Mouse (Mus musculus) embryonic facial prominence, embryonic 14.5 days (tissue): ENCODE data around the gene Coq6. TPM values are rescaled to one million over a fixed set of nuclear protein-coding genes. Genes with fewer than 3 reads are reported as not detected.

Experiments used
- ATAC-seq: fragments of 200-750 bp; cut with Nextera tagmentation; 2 replicates; pipeline ENCODE4 v1.8.0; 2017; ENCODE audit warnings: low read depth, moderate number of reproducible peaks, moderate TSS enrichment
- DNase-seq: peaks from one replicate; pipeline ENCODE4 v3.0.0-alpha.2; 2015; ENCODE audit warnings: low spot score
- H3K27ac ChIP-seq: fragments of 300-500 bp; sonication (generic); replicated peaks from 2 replicates; pipeline ENCODE4 v1.5.1; 2014; ENCODE audit warnings: low read depth, mild to moderate bottlenecking, low read length, moderate library complexity
- H3K27me3 ChIP-seq: fragments of 300-500 bp; sonication (generic); replicated peaks from 2 replicates; pipeline ENCODE4 v1.6.1; 2014; ENCODE audit warnings: low read length; ENCODE audit not compliant: control insufficient read depth, insufficient read depth
- H3K36me3 ChIP-seq: fragments of 300-500 bp; sonication (generic); 2 replicates; pipeline ENCODE4 v1.6.1; 2014; ENCODE audit warnings: low read length, mixed read lengths; ENCODE audit not compliant: control insufficient read depth, insufficient read depth
- H3K4me1 ChIP-seq: fragments of 300-500 bp; sonication (generic); 2 replicates; pipeline ENCODE4 v1.6.1; 2014; ENCODE audit warnings: antibody characterized with exemption, low read length; ENCODE audit not compliant: control insufficient read depth, insufficient read depth
- H3K4me2 ChIP-seq: fragments of 300-500 bp; sonication (generic); 2 replicates; pipeline ENCODE4 v1.6.1; 2014; ENCODE audit warnings: low read depth, mild to moderate bottlenecking, low read length, moderate library complexity, mixed read lengths
- H3K4me3 ChIP-seq: fragments of 300-500 bp; sonication (generic); 2 replicates; pipeline ENCODE4 v1.5.1; 2014; ENCODE audit warnings: low read depth, mild to moderate bottlenecking, low read length
- H3K9ac ChIP-seq: fragments of 300-500 bp; sonication (generic); 2 replicates; pipeline ENCODE4 v1.6.1; 2014; ENCODE audit warnings: low read depth, mild to moderate bottlenecking, low read length, moderate library complexity, mixed read lengths
- H3K9me3 ChIP-seq: fragments of 300-500 bp; sonication (generic); 2 replicates; pipeline ENCODE4 v1.6.1; 2016; ENCODE audit warnings: low read length; ENCODE audit not compliant: control insufficient read depth
- WGBS: fragments of 180-500 bp; shearing (Covaris S2); extraction: QIAGEN DNeasy Blood & Tissue Kit; methylation state at CpG from one replicate; pipeline ENCODE4 v1.1.7; 2014; 5-methylcytosine and 5-hydroxymethylcytosine counted together
- polyA plus RNA-seq: library from polyadenylated mRNA; unstranded; fragments of >200 nt; fragmentation: Nextera tagmentation; extraction: Ambion mirVana; gene quantifications from 2 replicates; pipeline ENCODE4 v1.2.1, GENCODE M21; 2014

Coq6 gene
- polyA plus RNA-seq, 1 experiment from 2014 or later, result 34.0 TPM

DNA sequence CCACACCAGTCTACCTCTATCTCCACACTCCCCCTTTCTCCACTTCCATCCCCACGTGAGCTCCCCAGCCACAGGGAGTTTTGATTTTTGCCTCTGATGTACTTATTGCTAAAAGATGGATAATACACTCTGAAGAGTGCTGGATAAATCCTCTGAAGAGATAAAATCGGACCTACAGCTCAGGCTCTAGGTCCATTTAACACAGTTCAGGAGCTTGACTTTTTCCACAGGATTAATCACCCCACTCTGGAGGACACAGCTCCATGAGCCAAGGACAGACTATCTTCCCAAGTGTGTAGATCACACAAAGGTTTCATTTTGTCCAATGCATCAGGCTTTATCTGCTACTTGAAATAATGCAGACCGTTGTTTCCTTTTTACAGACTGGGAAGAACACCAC, 38.6 kb downstream of the Coq6 start:
- DNase-seq, result no peak
- H3K27me3 ChIP-seq, result no peaks in the 10 kb centered on the region
- H3K36me3 ChIP-seq, result no peaks in the 10 kb centered on the region
- H3K9me3 ChIP-seq, result no peaks in the 10 kb centered on the region
- H3K4me1 ChIP-seq, result no peaks in the 10 kb centered on the region
- H3K4me3 ChIP-seq, result no peak overlapping the region
- H3K27ac ChIP-seq, result no peak overlapping the region
- no peak overlapping the region for H3K4me2 ChIP-seq
- no peak for ATAC-seq
- H3K9ac ChIP-seq, result no peak overlapping the region
- 77% methylated on average over 3 of the region's 3 CpGs for WGBS

DNA sequence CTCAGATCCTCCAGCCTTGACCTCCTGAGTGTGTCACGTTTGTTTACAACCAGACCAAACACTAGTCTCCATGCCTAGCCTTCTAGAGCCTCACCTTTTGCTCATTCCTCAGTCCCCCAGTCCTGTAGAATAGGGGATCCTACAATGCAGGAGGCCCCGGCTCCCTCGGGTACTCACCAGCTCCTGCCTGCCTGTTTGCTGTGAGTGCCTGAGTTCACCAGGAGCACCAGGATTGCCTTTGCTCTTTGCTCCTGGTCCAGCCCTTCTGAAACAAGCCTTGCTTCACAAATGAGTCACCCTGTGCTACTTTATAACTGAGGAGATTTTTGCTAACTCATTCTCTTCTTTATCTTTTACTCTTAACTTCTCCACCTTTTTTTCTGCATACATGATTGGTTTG, 39.2 kb downstream of the Coq6 start:
- Histone ChIP-seq H3K36me3 (no peaks in the 10 kb centered on the region), H3K27ac (no peak overlapping the region), H3K4me3 (no peak overlapping the region), H3K27me3 (no peaks in the 10 kb centered on the region), H3K9me3 (no peaks in the 10 kb centered on the region), H3K4me1 (no peaks in the 10 kb centered on the region), H3K4me2 (no peak overlapping the region), H3K9ac (no peak overlapping the region)
- ATAC-seq, result no peak
- DNase-seq, result no peak
- 80% methylated on average over 3 of the region's 3 CpGs for WGBS

DNA sequence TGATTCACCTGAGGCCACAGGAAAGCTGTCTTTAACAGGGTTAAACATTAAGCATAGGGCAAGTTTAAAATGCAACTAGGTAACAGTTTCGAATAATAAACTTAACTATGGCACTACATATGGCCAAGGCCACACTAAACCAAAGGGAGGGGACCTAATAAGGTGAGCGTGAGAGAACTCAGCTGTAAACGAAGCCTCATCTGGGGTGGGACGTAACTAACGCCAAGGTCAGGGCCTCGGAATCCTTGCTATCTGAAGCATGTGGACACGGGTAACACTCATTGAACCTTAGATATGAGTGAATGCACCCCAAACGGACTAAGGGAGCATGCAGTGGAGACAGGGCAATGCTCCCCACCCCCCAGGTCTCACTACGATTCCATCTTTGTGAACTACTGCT, 41.5 kb downstream of the Coq6 start:
- no peak for ATAC-seq
- H3K4me3 ChIP-seq, result no peak overlapping the region
- H3K9me3 ChIP-seq, result no peaks in the 10 kb centered on the region
- no peak for DNase-seq
- no peak overlapping the region for H3K27ac ChIP-seq
- H3K36me3 ChIP-seq, result no peaks in the 10 kb centered on the region
- H3K4me2 ChIP-seq, result no peak overlapping the region
- H3K27me3 ChIP-seq, result no peaks in the 10 kb centered on the region
- WGBS, result 72% methylated on average over 9 of the region's 9 CpGs
- no peak overlapping the region for H3K9ac ChIP-seq
- H3K4me1 ChIP-seq, result no peaks in the 10 kb centered on the region

- H3K9me3 ChIP-seq, result no peaks in the 10 kb centered on the region
- no peaks in the 10 kb centered on the region for H3K36me3 ChIP-seq
- H3K9ac ChIP-seq, result no peak overlapping the region
- ATAC-seq, result no peak
- no peak overlapping the region for H3K27ac ChIP-seq
- DNase-seq, result peak; percentile 19
- peaks cover 3% of the 10 kb centered on the region; the same call in 1 of the 2 replicates for H3K4me1 ChIP-seq
- no peak overlapping the region for H3K4me3 ChIP-seq
- H3K27me3 ChIP-seq, result no peaks in the 10 kb centered on the region
- 84% methylated on average over 6 of the region's 6 CpGs for WGBS
- no peak overlapping the region for H3K4me2 ChIP-seq
These were observed 43.1 kb downstream of the Coq6 start for GRCm38 (mm10) chr12:84404541-84404940.

- no peak for DNase-seq
- H3K4me1 ChIP-seq, result peaks cover 3% of the 10 kb centered on the region; the same call in 1 of the 2 replicates
- no peak overlapping the region for H3K4me2 ChIP-seq
- H3K9ac ChIP-seq, result no peak overlapping the region
- WGBS, result 62% methylated on average over 4 of the region's 4 CpGs
- H3K9me3 ChIP-seq, result no peaks in the 10 kb centered on the region
- ATAC-seq, result no peak
- H3K27me3 ChIP-seq, result no peaks in the 10 kb centered on the region
- H3K27ac ChIP-seq, result no peak overlapping the region
- no peaks in the 10 kb centered on the region for H3K36me3 ChIP-seq
- no peak overlapping the region for H3K4me3 ChIP-seq
These were observed 45.8 kb downstream of the Coq6 start for GRCm38 (mm10) chr12:84407259-84407658.

DNA sequence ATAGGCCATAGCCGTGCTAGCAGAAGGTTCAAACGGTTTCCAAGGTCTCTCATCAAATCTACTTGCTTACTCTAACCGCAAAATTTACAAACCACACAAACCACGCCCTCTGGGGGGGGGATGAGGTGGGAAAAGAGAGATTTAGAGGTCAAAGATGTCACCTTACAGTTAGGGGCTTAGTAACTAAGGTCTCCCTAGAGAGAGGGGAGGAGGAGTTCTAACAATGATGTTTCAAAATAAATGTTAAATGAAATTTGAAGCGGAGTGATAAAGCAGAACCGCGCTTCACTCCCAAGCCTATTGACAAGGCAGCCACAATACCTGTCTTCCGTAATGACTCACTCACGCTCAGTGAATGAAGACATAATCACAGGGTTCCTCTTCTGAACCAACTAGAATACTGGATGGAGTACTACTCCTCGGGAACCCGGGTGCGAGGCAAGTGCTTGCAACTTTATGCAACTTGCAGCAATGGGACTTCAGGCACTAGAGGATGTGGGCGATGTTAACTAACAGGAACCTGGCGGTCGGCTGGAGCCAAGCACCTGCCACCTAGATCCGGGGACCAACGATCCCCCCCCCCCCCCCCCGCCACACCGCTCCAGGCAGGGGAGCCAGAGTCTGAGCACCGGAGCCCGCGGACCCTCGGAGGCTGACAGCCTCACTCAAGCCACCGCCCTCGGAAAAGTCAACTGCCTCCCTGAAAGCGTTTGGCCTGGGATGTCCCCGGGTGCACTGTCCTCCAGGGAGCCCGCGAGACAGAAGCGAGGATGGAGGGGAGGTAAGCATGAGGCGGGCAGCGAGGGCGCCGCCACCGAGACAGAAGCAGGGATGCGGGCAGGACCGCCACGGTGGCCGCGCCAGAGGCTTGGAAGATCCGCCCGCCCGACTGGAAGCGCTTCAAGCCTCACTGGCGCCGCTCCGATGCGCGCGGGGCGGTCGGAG, 46.7 kb downstream of the Coq6 start:
- no peaks in the 10 kb centered on the region for H3K9me3 ChIP-seq
- peak overlapping the region; percentile 74 for H3K4me3 ChIP-seq
- no peaks in the 10 kb centered on the region for H3K27me3 ChIP-seq
- ATAC-seq, result peak; percentile 45
- 2% methylated on average over 24 of the region's 52 CpGs for WGBS
- H3K4me1 ChIP-seq, result peaks cover 3% of the 10 kb centered on the region; the same call in 1 of the 2 replicates
- H3K9ac ChIP-seq, result peak overlapping the region; percentile 87
- DNase-seq, result peak; percentile 41
- peak overlapping the region; percentile 83 for H3K27ac ChIP-seq
- H3K36me3 ChIP-seq, result no peaks in the 10 kb centered on the region
- H3K4me2 ChIP-seq, result peak overlapping the region; percentile 85

- no peaks in the 10 kb centered on the region for H3K36me3 ChIP-seq
- DNase-seq (peak; percentile 90), ATAC-seq (peak; percentile 93)
- peak within 1 kb of the TSS; percentile 74 for H3K4me3 ChIP-seq
- H3K4me1 ChIP-seq, result peaks cover 3% of the 10 kb centered on the region; the same call in 1 of the 2 replicates
- H3K27ac ChIP-seq, result peak within 1 kb of the TSS; percentile 83
- H3K9ac ChIP-seq, result peak within 1 kb of the TSS; percentile 87
- WGBS, result 2% methylated on average over 31 of the region's 63 CpGs
- no peaks in the 10 kb centered on the region for H3K9me3 ChIP-seq
- H3K27me3 ChIP-seq, result no peaks in the 10 kb centered on the region
- H3K4me2 ChIP-seq, result peak within 1 kb of the TSS; percentile 85
These were observed 47.5 kb downstream of the Coq6 start, which contains the start of the genes Entpd5 and Bbof1 for GRCm38 (mm10) chr12:84408819-84409507. Entpd5 (minus strand) TSS chr12:84409029. Bbof1 (plus strand) TSS chr12:84409071.

DNA sequence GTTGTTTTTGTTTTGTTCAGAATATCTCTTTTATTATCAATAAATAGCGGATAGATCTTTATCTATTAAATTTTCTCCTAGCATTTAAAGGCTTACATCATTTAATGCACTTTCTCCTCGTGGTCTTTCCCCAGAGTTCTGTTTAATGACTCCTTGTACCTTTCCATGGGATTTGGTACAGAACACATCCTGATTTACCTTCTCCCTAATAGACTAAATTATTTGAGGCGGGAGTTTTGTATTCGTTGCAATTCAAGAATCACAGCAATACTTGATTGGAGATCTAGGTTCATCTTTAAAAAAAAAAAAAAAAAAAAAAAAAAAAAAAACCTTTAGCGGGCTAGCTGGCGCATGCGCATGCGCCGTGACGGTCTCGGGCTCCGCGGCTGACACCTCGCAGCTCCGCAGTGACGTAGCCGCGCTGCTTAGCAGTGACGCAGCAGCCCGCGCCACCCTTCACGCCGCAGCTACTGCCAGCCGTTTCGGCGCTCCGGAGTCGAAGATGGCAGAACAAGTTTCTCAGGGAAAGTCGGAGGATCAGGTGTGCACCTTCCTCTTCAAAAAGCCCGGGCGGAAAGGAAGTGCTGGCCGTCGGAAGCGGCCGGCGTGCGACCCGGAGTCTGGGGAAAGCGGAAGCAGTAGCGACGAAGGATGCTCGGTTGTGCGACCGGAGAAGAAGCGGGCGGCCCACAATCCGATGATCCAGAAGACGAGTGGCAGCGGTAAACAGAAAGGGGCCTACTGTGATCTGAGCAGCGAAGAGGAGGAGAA, 55.6 kb downstream of the Coq6 start, which contains the start of gene Rnf113a2:
TSS of gene Rnf113a2 (plus strand) at position 363 of the 771 bp plus-strand sequence.
- peak; percentile 95 for ATAC-seq
- H3K4me1 ChIP-seq, result no peaks in the 10 kb centered on the region
- WGBS, result 3% methylated on average over 50 of the region's 50 CpGs

More for the DNA sequence above, 55.6 kb downstream of the Coq6 start, which contains the start of gene Rnf113a2:
- Histone ChIP-seq H3K27me3 (no peaks in the 10 kb centered on the region), H3K4me3 (peak within 1 kb of the TSS; percentile 57), H3K36me3 (0 out of 2 replicates have a peak, but pooled peaks cover 3% of the 10 kb centered on the region), H3K4me2 (peak within 1 kb of the TSS; percentile 77), H3K9me3 (peaks cover 12% of the 10 kb centered on the region), H3K9ac (peak within 1 kb of the TSS; percentile 79), H3K27ac (0 out of 2 replicates have a peak within 1 kb of the TSS, but pooled peaks have one; percentile 16)
- DNase-seq, result peak; percentile 95
